Mouse (Mus musculus): ENCODE measurements around the gene Foxp1. TPM values are rescaled to one million over a fixed set of nuclear protein-coding genes. Genes with fewer than 3 reads are reported as not detected.

Foxp1 gene
- total RNA-seq, 2 experiments from 2014 or later = 21.9 to 35.8 TPM

GRCm38 (mm10) chr6:99260941-99261736 lies 261.4 kb downstream of the Foxp1 start:
- DNase-seq = no peak

- DNase-seq = no peak
These were observed 264.2 kb downstream of the Foxp1 start for GRCm38 (mm10) chr6:99258346-99258745.

GRCm38 (mm10) chr6:99257676-99258075 lies 264.8 kb downstream of the Foxp1 start:
- no peak for DNase-seq

- no peak for DNase-seq
These were observed 269.2 kb downstream of the Foxp1 start for GRCm38 (mm10) chr6:99253331-99253730.

- no peak for DNase-seq
These were observed 269.7 kb downstream of the Foxp1 start for GRCm38 (mm10) chr6:99252816-99253215.

- DNase-seq = no peak
These were observed 270.6 kb downstream of the Foxp1 start for GRCm38 (mm10) chr6:99251924-99252323.

- no peak for DNase-seq
These were observed 271.3 kb downstream of the Foxp1 start for GRCm38 (mm10) chr6:99251222-99251621.

- no peak for DNase-seq
These were observed 273.0 kb downstream of the Foxp1 start for GRCm38 (mm10) chr6:99249496-99250030.

- DNase-seq = no peak
These were observed 274.1 kb downstream of the Foxp1 start for GRCm38 (mm10) chr6:99248396-99248795.

- no peak for DNase-seq
These were observed 280.7 kb downstream of the Foxp1 start for GRCm38 (mm10) chr6:99241625-99242395.

GRCm38 (mm10) chr6:99240764-99241163 lies 281.8 kb downstream of the Foxp1 start:
- no peak for DNase-seq

GRCm38 (mm10) chr6:99235588-99235987 lies 286.9 kb downstream of the Foxp1 start:
- no peak for DNase-seq

GRCm38 (mm10) chr6:99233411-99233810 lies 289.1 kb downstream of the Foxp1 start:
- DNase-seq = no peak

- DNase-seq = no peak
These were observed 294.1 kb downstream of the Foxp1 start for GRCm38 (mm10) chr6:99228336-99228870.

GRCm38 (mm10) chr6:99221147-99221546 lies 301.4 kb downstream of the Foxp1 start:
- DNase-seq = no peak

- DNase-seq = no peak
These were observed 302.0 kb downstream of the Foxp1 start for GRCm38 (mm10) chr6:99220472-99220871.

GRCm38 (mm10) chr6:99217846-99218245 lies 304.7 kb downstream of the Foxp1 start:
- DNase-seq = no peak

- no peak for DNase-seq
These were observed 305.4 kb downstream of the Foxp1 start for GRCm38 (mm10) chr6:99217155-99217554.

GRCm38 (mm10) chr6:99212461-99212860 lies 310.1 kb downstream of the Foxp1 start:
- DNase-seq = no peak

- DNase-seq = no peak
These were observed 310.7 kb downstream of the Foxp1 start for GRCm38 (mm10) chr6:99211663-99212333.

GRCm38 (mm10) chr6:99210161-99210560 lies 312.4 kb downstream of the Foxp1 start:
- no peak for DNase-seq

- no peak for DNase-seq
These were observed 315.2 kb downstream of the Foxp1 start for GRCm38 (mm10) chr6:99207226-99207885.

Measured in gastrocnemius, postnatal 10 days (tissue).